Mouse (Mus musculus) lung, postnatal 10 days (tissue): ENCODE data around the gene Gm21497.
"Not testable (repeated sequence)": the region's sequence is repeated elsewhere in the genome, so short reads cannot be mapped to it uniquely, and the experiment has no call there.

Source experiments
- DNase-seq: peaks from one replicate; pipeline ENCODE4 v3.0.0; 2021

Gene Gm21497

DNA sequence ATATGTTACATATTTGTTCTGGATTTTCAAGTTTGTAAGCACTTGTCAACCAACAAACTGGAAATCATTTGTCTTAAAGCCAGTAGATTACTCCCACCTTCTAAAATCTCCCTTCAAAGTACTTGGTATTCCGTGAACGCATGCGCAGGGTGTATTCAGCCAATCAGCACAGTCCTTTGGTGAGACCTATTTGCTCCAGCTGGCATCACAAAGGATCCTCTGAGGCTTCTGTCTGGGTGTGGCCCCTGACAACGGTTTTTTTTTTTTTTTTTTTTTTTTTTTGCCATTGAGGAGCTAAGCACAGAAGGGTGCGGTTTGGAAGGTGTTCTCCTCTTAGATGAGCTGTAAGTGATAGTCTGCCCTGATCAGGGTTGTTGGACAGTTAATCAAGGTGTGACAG lies at the start of gene Gm21497:
Gm21497 (plus strand) TSS at position 301 of the 400 bp plus-strand sequence.
- DNase-seq = not testable (repeated sequence)
